Mouse (Mus musculus) C2C12 (cell line): Measurements from ENCODE around the gene Rap1gap2. TPM values are rescaled to one million over a fixed set of nuclear protein-coding genes. Genes with fewer than 3 reads are reported as not detected.

Experiments used
- H3K27me3 ChIP-seq: one replicate; pipeline ENCODE4 v1.6.1; 2011; ENCODE audit not compliant: control insufficient read depth, insufficient read depth, insufficient read length
- H3K36me3 ChIP-seq: one replicate; pipeline ENCODE4 v1.6.1; 2011; ENCODE audit not compliant: control insufficient read depth, insufficient read depth
- H3K4me3 ChIP-seq: one replicate; pipeline ENCODE4 v1.5.1; 2011; ENCODE audit warnings: mild to moderate bottlenecking, control low read depth; ENCODE audit not compliant: poor library complexity, insufficient read depth, severe bottlenecking
- H3K79me2 ChIP-seq: one replicate; pipeline ENCODE4 v1.6.1; 2011; ENCODE audit not compliant: control insufficient read depth, insufficient read depth
- H3K79me3 ChIP-seq: one replicate; pipeline ENCODE4 v1.6.1; 2011; ENCODE audit warnings: low read depth, control low read depth
- H3ac ChIP-seq: one replicate; pipeline ENCODE3; 2011; ENCODE audit warnings: low read depth; ENCODE audit not compliant: control insufficient read depth, insufficient read length
- CEBPB ChIP-seq: IDR thresholded peaks from one replicate; pipeline ENCODE4 v1.6.1; 2011; ENCODE audit warnings: low read depth, mild to moderate bottlenecking, control low read depth, moderate library complexity
- CTCF ChIP-seq: IDR thresholded peaks from one replicate; pipeline ENCODE4 v1.5.1; 2011; ENCODE audit not compliant: control insufficient read depth, insufficient read depth, insufficient read length
- FOSL1 ChIP-seq: IDR thresholded peaks from one replicate; pipeline ENCODE4 v1.8.0; 2011; ENCODE audit warnings: mild to moderate bottlenecking, low read length; ENCODE audit not compliant: poor library complexity, insufficient read depth, severe bottlenecking
- MAX ChIP-seq: IDR thresholded peaks from one replicate; pipeline ENCODE4 v1.6.1; 2011; ENCODE audit warnings: mild to moderate bottlenecking, control low read depth
- MYOD1 ChIP-seq: IDR thresholded peaks from one replicate; pipeline ENCODE4 v1.6.1; 2011; ENCODE audit warnings: low read depth; ENCODE audit not compliant: control insufficient read depth, insufficient read length
- MYOG ChIP-seq: IDR thresholded peaks from one replicate; pipeline ENCODE4 v1.6.1; 2011; ENCODE audit not compliant: control insufficient read depth, insufficient read length; ENCODE audit errors: extremely low read depth
- USF1 ChIP-seq: IDR thresholded peaks from one replicate; pipeline ENCODE4 v1.6.1; 2011; ENCODE audit warnings: low read depth, mild to moderate bottlenecking, control low read depth, moderate library complexity
- polyA plus RNA-seq: library from polyadenylated mRNA; unstranded; fragments of >200 nt; fragmentation: generic; extraction: Trizol; gene quantifications from one replicate; pipeline ENCODE4 v1.2.1, GENCODE M21; 2012; ENCODE audit warnings: missing spikeins

Rap1gap2 gene
- polyA plus RNA-seq, 1 experiment, result 1.4 TPM

GRCm38 (mm10) chr11:74493172-74493862 is 117.4 kb downstream of the Rap1gap2 start:
- H3K79me2 ChIP-seq, result no peaks in the 10 kb centered on the region
- no peak overlapping the region for H3K4me3 ChIP-seq
- no peak overlapping the region for H3ac ChIP-seq
- H3K36me3 ChIP-seq, result no peaks in the 10 kb centered on the region
- H3K27me3 ChIP-seq, result peaks cover 4% of the 10 kb centered on the region
- H3K79me3 ChIP-seq, result no peaks in the 10 kb centered on the region
- no peak for TF ChIP-seq USF1
- TF ChIP-seq MAX, result no peak
- no peak for TF ChIP-seq CEBPB
- no peak for TF ChIP-seq MYOG
- no peak for TF ChIP-seq CTCF
- no peak for TF ChIP-seq FOSL1
- no peak for TF ChIP-seq MYOD1

DNA sequence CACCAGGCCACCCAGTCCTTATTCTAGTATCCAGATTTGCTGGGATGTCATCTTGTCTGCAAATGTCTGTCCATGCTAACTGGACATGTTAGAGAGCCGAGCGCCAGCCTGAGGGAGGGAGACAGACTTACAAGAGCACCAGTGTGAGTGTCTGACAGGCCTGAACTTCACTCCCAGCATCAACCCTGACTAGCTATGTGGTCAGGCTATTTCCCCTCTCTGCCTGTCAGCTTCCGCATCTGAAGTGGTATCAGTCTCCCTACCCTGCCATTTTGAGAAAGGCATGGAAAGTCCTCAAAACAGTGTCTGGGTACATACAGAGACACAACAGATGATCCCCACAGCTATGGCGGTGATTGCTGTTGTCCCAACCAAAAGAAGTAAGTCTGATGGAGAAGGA is 119.6 kb downstream of the Rap1gap2 start:
- Histone ChIP-seq H3K4me3 (no peak overlapping the region), H3ac (no peak overlapping the region), H3K79me2 (no peaks in the 10 kb centered on the region), H3K27me3 (peaks cover 4% of the 10 kb centered on the region), H3K36me3 (no peaks in the 10 kb centered on the region), H3K79me3 (no peaks in the 10 kb centered on the region)
- no peak for TF ChIP-seq CEBPB
- TF ChIP-seq USF1, result no peak
- no peak for TF ChIP-seq CTCF
- TF ChIP-seq MYOG, result no peak
- TF ChIP-seq MAX, result no peak
- TF ChIP-seq MYOD1, result no peak
- TF ChIP-seq FOSL1, result no peak

- Histone ChIP-seq H3K27me3 (peaks cover 4% of the 10 kb centered on the region), H3K4me3 (no peak overlapping the region), H3K36me3 (no peaks in the 10 kb centered on the region), H3K79me2 (no peaks in the 10 kb centered on the region), H3ac (no peak overlapping the region), H3K79me3 (no peaks in the 10 kb centered on the region)
- TF ChIP-seq MYOD1 (no peak), FOSL1 (no peak), CTCF (no peak), CEBPB (no peak), MAX (no peak), USF1 (no peak), MYOG (no peak)
Measured at GRCm38 (mm10) chr11:74489239-74489638, 121.5 kb downstream of the Rap1gap2 start.

GRCm38 (mm10) chr11:74487952-74488351 is 122.8 kb downstream of the Rap1gap2 start:
- Histone ChIP-seq H3K27me3 (peaks cover 4% of the 10 kb centered on the region), H3K79me3 (no peaks in the 10 kb centered on the region), H3K36me3 (no peaks in the 10 kb centered on the region), H3ac (no peak overlapping the region), H3K4me3 (no peak overlapping the region), H3K79me2 (no peaks in the 10 kb centered on the region)
- TF ChIP-seq MYOD1 (no peak), MYOG (no peak), FOSL1 (no peak), MAX (no peak), CEBPB (no peak), CTCF (no peak)

- Histone ChIP-seq H3K79me2 (no peaks in the 10 kb centered on the region), H3K36me3 (no peaks in the 10 kb centered on the region), H3K79me3 (no peaks in the 10 kb centered on the region), H3ac (no peak overlapping the region), H3K4me3 (no peak overlapping the region), H3K27me3 (peaks cover 2% of the 10 kb centered on the region)
- TF ChIP-seq CTCF (no peak), MYOD1 (no peak), CEBPB (no peak)
Measured at GRCm38 (mm10) chr11:74485435-74486217, 125.1 kb downstream of the Rap1gap2 start.

DNA sequence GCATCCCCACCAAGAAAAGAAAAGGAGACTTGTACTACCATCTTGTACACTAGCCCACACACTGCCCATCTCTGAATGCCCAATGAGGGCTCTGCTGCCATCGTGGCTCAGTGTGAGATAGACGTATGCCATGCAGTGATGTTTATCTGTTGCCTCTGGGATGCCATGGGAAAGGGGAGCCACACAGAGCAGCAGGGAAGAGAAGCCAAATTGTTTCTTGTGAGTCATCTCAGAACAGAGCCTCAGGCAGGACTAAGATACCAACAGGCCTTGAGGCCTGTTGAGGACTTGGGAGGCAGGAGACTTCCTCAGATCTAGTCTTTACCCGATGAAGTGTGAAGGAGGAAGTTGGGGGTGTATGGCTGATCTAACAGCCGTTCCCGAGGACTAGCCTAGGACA is 126.8 kb downstream of the Rap1gap2 start:
- H3K79me2 ChIP-seq, result no peaks in the 10 kb centered on the region
- no peak for TF ChIP-seq MAX
- no peak for TF ChIP-seq FOSL1
- no peak for TF ChIP-seq MYOD1
- no peak for TF ChIP-seq USF1
- no peak for TF ChIP-seq MYOG
- no peak for TF ChIP-seq CEBPB
- no peak for TF ChIP-seq CTCF
- no peaks in the 10 kb centered on the region for H3K36me3 ChIP-seq
- H3K79me3 ChIP-seq, result no peaks in the 10 kb centered on the region
- H3K4me3 ChIP-seq, result no peak overlapping the region
- no peak overlapping the region for H3ac ChIP-seq
- H3K27me3 ChIP-seq, result no peaks in the 10 kb centered on the region
